Mouse (Mus musculus) thymus, postnatal 14 days (tissue): ENCODE data around the gene Rab8a.

Experiments used
- DNase-seq: peaks from one replicate; pipeline ENCODE4 v3.0.0; 2021

The Rab8a gene

DNA sequence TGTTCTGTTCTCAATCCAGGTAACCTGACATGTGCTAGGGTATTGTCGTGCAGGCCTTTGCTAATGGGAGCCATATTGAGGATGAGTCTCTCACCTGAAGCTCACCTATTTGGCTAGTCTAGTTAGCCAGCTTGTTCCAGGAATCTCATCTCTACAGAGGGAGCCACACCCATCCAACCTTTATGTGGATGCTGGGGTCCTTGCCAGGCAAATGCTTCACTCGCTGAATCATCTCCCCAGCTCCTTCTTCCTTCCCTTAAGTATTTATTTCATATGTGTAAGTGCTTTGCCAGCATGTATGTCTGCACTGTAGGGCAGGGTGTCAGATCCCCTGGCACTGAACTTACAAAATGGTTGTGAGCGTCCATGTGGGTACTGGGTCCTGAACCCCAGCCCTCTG, 14.4 kb upstream of the Rab8a start:
- no peak for DNase-seq

DNA sequence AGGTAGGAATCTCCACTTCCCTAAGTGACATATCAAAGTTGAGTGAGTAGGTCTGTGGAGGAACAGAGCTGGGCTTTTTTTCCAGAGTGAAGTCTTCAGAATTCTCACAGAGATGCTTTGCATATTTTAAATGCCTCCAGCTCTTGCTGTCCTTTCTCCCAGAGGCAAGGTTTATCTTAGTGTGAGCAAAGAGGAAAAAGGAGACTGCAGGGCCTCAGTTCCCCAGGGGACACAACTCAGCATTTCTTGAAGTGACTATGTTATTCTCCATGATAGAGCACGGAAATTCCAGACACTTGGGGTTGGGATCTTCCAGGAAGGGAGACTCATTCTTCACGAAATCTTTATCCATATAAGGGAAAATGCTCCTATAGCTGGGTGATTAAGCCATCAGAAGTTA, 13.7 kb upstream of the Rab8a start:
- no peak for DNase-seq

DNA sequence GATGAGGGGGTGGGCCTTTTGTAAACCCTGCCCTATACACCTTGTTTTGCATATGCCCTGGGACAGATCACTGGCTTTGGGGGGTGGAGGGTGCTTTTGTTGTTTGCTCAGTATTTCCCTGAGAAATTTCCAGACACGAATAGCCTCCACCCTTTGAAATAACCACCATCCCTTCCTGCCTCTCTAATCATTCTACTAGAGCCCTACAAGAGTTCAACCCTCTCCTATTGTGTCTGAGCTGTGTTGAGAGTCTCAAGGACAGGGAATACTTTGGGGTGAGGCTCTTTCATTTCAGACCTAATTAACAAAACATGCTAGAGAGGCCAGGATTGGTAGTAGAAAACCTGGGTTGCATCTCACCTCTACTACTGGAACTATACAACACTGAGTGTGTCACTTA, 11.9 kb upstream of the Rab8a start:
- DNase-seq = no peak

DNA sequence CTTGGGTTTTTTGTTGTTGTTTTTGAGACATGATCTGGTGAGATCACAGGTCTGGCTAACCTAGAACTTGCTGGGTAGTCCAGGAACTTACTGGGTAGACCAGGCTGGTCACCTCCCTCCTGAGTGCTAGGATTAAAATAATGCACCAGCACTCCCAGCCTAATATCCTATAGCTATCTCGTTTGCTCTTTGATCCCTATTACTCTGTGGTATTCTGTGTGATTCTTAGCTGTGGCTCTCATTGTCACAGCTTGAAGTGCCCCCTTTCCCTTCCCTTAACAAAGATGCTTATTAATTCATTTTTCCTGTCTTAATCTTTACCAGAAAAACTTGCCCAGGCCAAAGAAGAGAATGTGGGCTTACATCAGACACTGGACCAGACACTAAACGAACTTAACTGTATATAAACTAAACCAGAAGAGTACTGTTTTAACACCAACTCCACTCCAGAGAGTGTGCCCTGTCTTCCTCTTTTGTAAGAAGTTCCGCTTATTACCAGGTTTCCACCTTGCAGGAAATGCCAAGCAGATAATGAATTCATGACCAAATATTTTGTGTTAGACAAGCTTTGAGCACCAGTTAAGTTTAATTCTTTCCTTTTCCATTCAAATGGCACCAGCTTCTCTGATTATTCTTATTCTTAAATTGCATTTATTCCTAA, 9.5 kb upstream of the Rab8a start:
- DNase-seq = no peak

DNA sequence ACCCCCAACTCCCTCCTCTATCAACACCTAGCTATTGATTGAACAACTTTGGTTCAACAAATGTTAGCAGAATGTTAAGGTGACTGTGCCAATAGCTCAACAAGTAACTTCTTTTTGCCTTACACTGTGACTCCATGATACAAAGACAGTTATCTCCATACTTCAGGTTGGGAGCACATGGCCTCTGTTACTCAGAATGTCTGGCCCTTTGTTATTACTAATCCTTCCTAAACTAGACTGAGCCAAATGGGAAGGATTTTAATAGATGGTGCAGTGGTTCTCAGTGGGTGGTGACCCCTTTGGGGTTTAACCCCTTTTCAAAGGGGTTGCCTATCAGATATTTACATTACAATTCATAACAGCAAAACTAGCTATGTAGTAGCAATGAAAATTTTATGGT, 7.6 kb upstream of the Rab8a start:
- no peak for DNase-seq

DNA sequence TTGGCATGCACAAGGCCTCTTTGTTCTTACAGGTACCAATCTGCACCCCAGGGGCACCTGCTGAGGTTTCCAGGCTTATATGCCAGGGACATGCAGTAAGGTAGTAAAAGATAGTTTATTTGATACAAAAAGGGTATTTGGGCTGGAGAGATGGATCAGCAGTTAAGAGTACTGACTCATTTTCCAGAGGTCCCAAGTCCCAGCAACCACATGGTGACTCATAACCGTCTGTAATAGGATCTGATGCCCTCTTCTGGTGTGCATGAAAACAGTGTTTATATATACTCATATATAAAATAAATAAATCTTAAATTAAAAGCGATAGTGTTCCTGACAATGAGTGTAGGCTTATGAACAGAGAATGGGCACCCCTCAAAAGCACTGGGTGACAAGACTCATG, 2.9 kb upstream of the Rab8a start:
- DNase-seq = no peak

DNA sequence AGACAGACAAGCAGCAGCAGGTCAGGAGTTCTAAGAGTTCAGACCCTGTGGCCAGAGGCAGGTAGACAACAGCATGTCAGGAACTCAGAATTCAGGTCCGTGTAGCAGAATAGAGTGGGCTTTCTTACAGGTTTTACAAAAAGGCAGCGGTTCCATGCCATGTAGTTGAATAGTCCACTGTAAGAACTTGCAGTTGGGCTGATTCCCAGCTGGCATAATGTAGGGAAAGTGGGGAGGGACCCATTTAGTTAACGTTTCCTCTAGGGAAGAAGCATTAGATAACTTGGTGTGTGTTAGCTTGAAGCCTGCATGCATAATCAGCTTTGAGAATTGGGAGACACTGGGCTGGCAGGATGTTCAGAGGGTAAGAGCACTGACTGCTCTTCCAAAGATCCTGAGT, 2.3 kb upstream of the Rab8a start:
- DNase-seq = no peak

DNA sequence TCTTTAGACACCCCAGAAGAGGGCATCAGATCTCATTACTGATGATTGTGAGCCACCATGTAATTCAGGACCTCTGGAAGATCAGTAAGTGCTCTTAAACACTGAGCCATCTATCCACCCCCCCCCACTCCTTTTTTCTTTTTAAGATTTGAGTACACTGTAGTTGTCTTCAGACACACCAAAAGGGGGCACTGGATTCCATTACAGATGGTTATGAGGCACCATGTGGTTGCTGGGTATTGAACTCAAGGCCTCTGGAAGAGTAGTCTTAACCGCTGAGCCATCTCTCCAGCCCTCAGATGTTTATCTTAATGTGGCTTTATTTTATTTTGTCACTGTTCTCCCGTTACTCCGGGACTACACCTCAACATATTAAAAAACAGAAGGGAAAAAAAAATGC, 993 bp upstream of the Rab8a start:
- peak; percentile 36 for DNase-seq

DNA sequence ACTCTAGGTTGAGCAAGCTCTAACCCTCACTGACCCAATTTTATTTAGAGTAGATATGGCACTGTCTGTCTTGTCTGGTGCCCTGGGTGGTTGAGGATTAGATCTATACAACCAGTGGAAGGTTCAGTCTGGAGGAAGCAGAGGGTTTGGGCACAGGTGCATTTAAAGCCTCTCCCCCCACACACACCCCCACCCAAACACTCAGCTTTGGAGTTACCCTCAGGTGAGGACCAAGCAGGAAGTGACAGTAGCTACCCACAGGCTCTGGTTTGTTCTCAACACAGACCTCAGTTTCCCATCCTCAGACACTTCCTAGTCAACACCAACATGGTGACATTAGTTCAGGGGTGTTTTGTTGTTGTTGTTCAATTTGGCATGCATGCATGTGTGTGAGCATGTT, 1.8 kb downstream of the Rab8a start:
- DNase-seq = peak; percentile 50

DNA sequence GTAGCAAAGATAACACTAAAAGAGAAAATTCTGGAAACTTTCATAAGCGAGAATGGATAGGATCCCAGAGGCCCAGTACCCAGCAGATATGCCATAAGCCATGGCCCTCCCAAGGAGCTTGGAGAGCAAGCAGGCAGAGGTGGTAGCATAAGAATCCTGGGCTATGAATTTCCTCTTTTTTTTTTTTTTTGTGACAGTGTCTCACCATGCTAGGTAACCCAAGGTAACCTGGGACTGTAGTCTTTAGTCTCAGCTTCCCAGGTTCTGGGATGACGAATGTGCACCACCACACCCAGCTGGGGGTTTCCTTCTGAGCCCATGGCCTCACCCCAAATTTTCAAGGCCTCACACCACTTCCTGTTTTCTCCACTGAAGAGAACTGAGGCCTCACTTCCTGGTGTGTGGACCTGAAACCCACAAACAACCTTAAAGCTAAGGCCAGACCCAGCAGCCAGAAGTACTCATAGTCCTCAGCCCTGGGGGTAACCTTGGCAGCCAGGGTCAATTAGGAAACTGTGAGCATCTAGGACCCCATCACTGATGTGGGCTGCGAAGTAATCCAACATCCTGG, 8.2 kb downstream of the Rab8a start:
- peak; percentile 49 for DNase-seq

DNA sequence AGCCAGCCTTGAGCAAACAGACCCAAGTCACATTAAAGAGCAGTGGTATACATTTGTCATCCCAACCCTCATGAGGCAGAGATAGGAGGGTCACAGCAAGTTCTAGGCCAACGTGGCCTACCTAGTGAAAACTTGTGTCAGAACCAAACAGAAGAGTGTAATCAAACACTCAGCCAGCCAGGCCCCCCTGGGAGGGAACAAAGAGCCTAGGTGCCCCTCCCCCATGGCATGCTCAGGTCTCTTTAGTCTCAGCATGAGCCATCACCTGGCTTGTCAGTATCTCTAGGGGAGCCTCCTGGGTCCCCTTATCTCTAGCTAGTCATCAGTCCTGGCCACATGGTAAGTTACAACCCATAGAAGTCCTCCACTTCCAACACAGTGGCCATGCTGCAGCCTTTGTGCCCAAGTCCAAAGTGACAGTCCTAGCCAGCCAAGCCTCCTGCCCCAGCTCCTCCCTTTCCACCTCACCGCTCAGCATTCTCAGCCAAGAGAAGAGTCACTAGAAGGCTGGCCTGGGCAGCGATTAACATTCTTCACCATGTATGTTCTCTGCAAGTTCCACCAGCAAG, 8.8 kb downstream of the Rab8a start:
- peak; percentile 23 for DNase-seq

DNA sequence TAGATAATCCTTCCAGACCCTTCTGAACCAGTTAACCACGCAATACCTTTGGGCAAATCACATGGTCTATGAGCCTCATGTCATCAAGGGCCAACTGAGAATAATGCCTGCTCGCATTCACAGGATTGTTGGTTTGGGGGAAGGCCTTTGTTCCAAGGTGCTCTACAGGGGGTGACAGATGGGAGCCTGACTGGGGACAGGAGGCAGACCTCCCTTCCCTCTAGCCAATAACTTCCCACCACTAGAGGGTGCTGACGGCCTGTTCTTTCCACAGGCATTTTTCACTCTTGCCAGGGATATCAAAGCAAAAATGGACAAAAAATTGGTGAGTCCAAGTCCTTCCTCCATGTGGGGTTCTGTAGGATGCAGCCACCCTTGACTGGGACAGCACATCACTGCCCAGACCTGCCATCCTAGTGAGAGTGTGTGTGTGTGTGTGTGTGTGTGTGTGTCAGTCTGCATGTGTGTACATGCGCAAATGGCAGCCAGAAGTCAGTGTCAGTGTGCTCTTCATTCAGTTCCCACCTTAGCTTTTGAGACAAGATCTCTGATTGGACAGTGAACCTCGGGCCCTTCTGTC, 16.4 kb downstream of the Rab8a start:
- peak; percentile 78 for DNase-seq

DNA sequence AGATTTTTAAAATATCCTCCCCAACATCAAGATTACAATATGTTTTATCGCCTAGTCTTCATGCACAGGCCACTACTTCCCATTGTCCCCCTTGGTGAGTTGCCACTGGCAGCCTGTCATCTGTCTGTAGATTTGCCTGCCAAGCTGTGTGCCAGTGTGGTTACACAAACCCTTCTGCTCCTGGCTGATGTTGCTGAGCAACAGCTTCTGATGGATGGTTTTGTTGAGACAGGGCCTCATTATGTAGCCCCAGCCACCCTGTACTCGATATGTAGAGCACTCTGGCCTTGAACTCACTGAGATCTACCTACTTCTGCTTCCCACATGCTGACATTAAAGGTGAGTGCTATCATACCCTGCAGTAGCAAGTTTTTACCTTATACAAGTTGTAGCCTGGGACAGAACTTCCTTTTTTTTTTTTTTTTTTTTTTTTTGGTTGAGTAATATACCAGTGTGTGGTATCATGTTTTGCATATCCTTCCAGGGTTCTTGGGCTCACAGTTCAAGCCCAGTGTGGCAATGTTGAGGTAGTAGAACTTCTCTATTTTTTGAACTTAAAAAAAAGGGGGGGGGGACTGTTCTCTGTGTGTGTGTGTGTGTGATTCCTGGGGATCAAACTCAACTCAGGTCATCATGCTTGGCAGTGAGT, 22.7 kb downstream of the Rab8a start:
- DNase-seq = no peak

DNA sequence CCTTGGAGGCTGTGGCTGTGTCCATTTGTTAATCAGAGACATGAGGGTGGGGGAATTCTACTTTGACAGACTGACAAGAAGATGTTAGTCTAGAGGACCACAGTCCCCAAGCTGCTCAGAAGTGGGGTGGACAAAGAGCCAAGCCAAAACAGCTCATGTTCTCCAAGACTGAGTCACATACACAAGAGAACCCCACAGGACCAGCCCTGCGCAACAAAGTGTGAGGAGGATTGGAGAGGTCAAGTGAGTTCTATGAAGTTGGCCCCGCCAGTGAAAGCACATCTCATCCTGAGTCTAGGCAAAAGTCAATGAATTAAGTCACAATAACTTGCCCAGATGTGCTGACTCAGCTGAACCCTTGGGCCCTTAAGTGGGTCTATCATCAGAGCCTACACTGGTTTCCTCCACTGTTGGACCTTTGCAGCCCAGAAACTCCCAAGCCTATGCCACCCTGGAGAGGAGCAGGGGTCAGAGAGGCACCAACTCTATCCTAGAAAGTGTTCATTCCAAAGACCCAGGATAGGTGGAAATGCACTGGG, 26.9 kb downstream of the Rab8a start:
- DNase-seq = no peak

DNA sequence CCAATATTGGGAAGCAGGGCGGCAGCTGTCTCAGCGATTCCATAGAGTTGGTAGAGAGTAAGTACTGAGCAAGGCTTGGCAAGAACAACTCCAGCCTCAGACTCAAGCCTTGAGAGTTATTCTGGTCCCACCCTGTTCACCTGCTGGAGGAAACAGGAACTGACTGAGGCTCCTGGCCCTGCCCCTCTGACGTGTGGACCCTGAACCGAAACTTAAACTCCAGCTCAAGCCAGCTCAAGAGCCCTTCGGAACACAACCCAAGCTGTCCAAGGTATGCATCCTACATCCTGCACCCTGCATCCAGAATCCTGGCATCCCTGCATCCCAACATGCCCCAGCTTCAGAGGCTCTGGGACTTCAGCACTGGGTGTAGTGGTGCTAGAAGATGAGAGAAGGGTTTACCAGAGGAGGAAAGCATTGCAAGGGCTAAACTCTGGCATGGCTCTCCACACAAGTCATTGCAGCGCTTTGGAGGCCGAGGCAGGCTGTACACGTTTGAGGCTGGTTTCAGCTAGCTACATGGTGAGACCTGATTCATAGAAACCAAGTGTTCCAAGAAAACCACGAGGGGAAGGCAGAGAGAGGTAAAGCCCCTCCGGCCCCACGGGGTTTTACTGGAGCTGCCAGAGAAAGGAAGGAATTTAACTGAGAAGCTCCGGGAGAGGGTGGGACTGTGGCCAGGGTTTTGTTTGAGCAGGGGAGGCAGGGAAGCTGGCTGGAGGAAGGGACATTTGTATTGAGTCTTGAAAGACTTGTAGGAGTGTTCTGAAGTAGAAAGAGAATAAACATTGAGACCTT, 28.6 kb downstream of the Rab8a start, which contains the start of gene Hsh2d:
Hsh2d (plus strand) TSS at position 222 of the 798 bp plus-strand sequence.
- peak; percentile 76 for DNase-seq

DNA sequence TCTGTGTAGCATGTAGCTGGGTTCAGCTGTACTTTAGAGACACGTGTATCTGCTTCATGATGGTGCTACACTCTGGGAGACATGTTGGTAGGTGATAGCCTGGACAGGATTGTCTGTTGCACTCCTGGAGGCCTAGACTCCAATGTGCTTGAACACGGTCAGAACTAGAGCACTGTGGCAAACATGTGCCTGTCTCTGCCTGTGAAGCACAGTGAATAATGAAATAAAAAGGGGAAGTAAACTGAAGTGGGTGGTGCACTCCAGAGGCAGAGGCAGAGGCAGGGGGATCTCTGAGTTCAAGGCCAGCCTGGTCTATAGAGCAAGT, 29.2 kb downstream of the Rab8a start:
- DNase-seq = no peak

DNA sequence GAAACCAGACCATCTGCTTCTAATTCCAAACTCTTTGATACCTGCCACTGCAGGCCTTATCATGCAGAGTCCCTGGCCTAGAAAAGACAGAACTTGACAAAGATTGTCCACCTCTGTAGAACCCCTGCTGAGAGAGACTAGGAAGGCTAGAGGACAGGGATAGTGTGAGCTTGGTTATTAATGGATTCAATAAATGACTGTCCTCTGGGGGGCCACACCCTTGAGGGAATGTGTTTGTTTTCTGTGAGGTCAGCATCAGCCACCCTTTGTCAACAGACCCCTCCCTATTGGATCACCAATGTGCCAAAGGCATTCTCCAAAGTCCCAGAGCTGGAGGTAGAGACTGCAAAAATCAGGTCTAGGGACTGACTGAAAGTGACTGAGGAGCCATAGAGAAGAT, 31.1 kb downstream of the Rab8a start:
- no peak for DNase-seq

DNA sequence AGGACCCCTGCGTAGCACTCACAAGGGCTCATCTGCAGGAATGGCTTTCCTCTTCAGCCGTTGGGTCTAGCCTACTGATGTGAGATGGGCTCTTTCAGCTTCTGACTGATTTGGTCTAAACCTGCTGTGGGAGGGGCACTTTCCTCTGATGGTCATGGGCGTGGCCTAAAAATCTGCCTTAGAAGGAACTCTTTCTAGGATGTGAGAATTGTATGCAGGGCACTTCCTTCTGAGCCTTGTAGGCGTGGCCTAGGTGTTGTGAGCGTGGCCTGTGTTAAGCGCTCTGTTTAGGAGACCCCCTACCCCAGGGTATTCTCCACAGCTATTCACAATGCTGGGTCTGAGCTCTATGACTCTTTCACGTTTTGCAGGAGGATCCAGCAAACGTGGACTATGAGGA, 37.0 kb downstream of the Rab8a start:
- DNase-seq = no peak

DNA sequence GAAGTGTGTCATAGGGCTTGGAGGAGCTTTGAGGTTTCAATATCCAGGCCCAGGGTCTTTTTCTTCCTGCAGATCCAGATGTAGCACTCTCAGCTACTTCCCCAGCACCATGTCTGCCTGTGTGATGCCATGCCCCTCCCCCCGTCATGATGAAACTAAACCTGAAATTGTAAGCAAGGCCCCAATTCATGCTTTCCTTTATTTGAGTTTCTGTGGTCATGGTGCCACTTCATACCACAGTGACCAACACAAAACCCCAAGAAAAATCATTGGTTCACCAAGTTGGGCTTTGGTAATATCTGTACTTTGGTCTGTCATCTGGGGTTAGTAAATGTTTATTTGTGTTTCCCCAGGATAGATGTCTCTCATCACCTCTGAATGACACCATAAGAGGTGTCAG, 47.6 kb downstream of the Rab8a start:
- no peak for DNase-seq

DNA sequence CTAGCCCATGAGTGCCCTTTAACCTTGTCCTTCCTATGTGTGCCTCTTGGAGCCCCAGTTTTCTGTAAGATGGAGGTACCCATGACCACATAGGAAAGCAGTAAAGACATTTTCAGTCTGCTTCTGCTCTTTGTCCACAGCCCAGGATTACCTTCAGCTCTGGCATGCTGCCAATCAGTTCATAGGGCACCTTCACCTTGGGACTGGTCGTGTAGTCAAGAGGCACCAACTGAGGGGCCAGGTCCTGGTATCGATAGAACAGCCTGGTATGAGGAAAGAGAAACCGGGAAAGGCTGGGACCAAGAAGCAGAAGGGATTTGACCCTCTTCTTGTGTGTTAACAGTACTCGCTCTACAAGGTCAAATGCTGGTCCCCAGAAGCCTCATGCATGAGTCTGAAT, 49.2 kb downstream of the Rab8a start:
- DNase-seq = no peak

DNA sequence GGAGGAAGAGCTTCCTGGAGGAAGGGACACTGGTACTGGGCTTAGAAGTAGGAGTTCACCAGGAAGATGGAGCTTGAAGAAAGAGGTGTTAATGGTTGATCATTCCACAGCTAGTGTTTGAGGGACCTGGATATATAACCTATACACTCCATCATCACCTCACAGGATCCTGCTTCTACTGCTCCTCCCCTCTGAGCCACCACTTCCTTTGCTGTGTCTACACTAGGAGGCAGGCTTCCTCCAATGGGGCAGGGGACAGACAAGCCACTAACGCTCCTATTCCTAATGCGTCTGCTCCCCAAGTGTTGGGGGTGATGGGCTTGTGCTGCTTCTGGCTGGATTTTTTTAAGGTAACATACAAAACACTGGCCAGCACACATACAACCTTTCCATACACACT, 49.7 kb downstream of the Rab8a start:
- DNase-seq = peak; percentile 21

DNA sequence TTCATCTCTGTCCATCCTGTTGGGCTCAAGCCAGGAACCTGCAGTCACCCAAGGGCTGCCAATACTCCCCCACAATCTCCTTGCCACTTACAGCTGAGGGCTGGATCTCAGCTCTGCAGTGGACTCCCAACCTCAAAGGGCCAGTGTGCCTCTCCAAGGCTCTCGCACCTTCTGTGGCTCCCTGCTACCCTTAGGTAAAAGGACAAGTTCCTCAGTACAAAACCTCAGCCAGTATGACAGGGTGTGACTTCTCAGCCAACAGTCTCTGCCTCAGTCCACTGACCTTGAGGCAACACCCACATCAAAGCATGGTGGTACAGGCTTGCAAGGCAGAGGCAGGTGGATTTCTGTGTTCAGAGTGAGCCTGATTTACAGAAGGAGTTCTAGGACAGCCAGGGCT, 50.8 kb downstream of the Rab8a start:
- no peak for DNase-seq

DNA sequence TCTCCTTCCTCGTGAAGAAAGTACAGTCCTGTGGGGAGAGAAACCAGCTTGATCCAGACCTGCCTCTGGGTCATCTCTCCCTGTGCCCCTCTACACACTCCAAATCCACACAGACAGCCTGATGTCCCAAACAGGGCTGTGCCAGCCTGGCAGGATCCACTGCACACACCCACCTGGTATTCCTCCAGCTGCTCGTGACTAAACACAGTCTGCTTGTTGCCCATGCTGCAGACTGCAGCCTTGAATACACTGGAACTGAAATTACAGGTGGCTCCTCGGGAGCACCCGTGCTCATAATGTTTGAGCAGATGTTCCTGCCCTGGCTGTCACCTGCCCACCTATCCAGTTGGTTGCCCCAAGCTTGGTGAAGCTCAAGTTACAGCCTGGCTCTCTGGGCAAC, 51.8 kb downstream of the Rab8a start, which contains the start of gene Cib3:
Cib3 (minus strand) TSS at position 87 of the 400 bp plus-strand sequence.
- no peak for DNase-seq
